Mouse (Mus musculus) testis, adult 2 months (tissue): ENCODE measurements around the gene Cep112. TPM values are rescaled to one million over a fixed set of nuclear protein-coding genes. Genes with fewer than 3 reads are reported as not detected.

ENCODE experiments used
- H3K27ac ChIP-seq: fragments of 200-500 bp; 2 replicates; pipeline ENCODE4 v1.5.1; 2012; ENCODE audit warnings: low read depth, low read length; ENCODE audit not compliant: control insufficient read depth, insufficient read depth
- H3K27me3 ChIP-seq: fragments of 200-500 bp; 2 replicates; pipeline ENCODE4 v1.6.1; 2012; ENCODE audit warnings: mild to moderate bottlenecking, low read length, moderate library complexity; ENCODE audit not compliant: control insufficient read depth, insufficient read depth
- H3K36me3 ChIP-seq: fragments of 200-500 bp; 2 replicates; pipeline ENCODE4 v1.6.1; 2012; ENCODE audit warnings: mild to moderate bottlenecking, low read length; ENCODE audit not compliant: control insufficient read depth, insufficient read depth
- H3K4me1 ChIP-seq: fragments of 200-500 bp; 2 replicates; pipeline ENCODE4 v1.6.1; 2012; ENCODE audit warnings: low read length; ENCODE audit not compliant: control insufficient read depth, insufficient read depth
- H3K4me3 ChIP-seq: fragments of 200-500 bp; 2 replicates; pipeline ENCODE4 v1.5.1; 2012; ENCODE audit warnings: low read depth, mild to moderate bottlenecking, low read length, moderate library complexity, mixed read lengths; ENCODE audit not compliant: control insufficient read depth
- CTCF ChIP-seq: fragments of 200-500 bp; IDR thresholded peaks from 2 replicates; pipeline ENCODE4 v1.5.1; 2012; ENCODE audit warnings: low read depth, mild to moderate bottlenecking, inconsistent platforms, low read length, moderate library complexity; ENCODE audit not compliant: control insufficient read depth, insufficient read depth, insufficient replicate concordance
- POLR2A ChIP-seq: fragments of 200-500 bp; IDR thresholded peaks from 2 replicates; pipeline ENCODE4 v1.6.1; 2012; ENCODE audit warnings: low read depth, mild to moderate bottlenecking, inconsistent platforms, low read length, moderate library complexity; ENCODE audit not compliant: control insufficient read depth
- polyA plus RNA-seq: library from polyadenylated mRNA; depleted of rRNA; stranded (reverse); fragments of >200 nt; gene quantifications from 2 replicates; pipeline ENCODE4 v1.2.3, GENCODE M21; 2012

The Cep112 gene
- polyA plus RNA-seq, 1 experiment, result 127 TPM

- no peak overlapping the region for H3K4me3 ChIP-seq
- no peaks in the 10 kb centered on the region for H3K36me3 ChIP-seq
- no peaks in the 10 kb centered on the region for H3K4me1 ChIP-seq
- no peak overlapping the region for H3K27ac ChIP-seq
- TF ChIP-seq CTCF (no peak), POLR2A (no peak)
- no peaks in the 10 kb centered on the region for H3K27me3 ChIP-seq
These were observed 396.8 kb downstream of the Cep112 start for GRCm38 (mm10) chr11:108821771-108822170.

- H3K27me3 ChIP-seq, result no peaks in the 10 kb centered on the region
- H3K27ac ChIP-seq, result no peak overlapping the region
These were observed 397.3 kb downstream of the Cep112 start for GRCm38 (mm10) chr11:108822257-108822656.

GRCm38 (mm10) chr11:108827321-108827720, 402.3 kb downstream of the Cep112 start:
- H3K27ac ChIP-seq, result no peak overlapping the region
- TF ChIP-seq CTCF, result no peak
- TF ChIP-seq POLR2A, result no peak
- no peaks in the 10 kb centered on the region for H3K4me1 ChIP-seq
- no peaks in the 10 kb centered on the region for H3K36me3 ChIP-seq
- no peaks in the 10 kb centered on the region for H3K27me3 ChIP-seq
- H3K4me3 ChIP-seq, result no peak overlapping the region

More at GRCm38 (mm10) chr11:108822257-108822656, 397.3 kb downstream of the Cep112 start:
- H3K4me1 ChIP-seq, result no peaks in the 10 kb centered on the region
- H3K4me3 ChIP-seq, result no peak overlapping the region
- TF ChIP-seq CTCF, result no peak
- no peak for TF ChIP-seq POLR2A
- H3K36me3 ChIP-seq, result no peaks in the 10 kb centered on the region

- Histone ChIP-seq H3K27me3 (no peaks in the 10 kb centered on the region), H3K36me3 (no peaks in the 10 kb centered on the region), H3K4me1 (no peaks in the 10 kb centered on the region), H3K4me3 (no peak overlapping the region), H3K27ac (no peak overlapping the region)
- TF ChIP-seq CTCF, result no peak
- TF ChIP-seq POLR2A, result no peak
These were observed 403.5 kb downstream of the Cep112 start for GRCm38 (mm10) chr11:108828374-108829025.

- no peak for TF ChIP-seq CTCF
- H3K4me3 ChIP-seq, result no peak overlapping the region
- no peaks in the 10 kb centered on the region for H3K4me1 ChIP-seq
- no peaks in the 10 kb centered on the region for H3K36me3 ChIP-seq
- H3K27ac ChIP-seq, result no peak overlapping the region
- no peaks in the 10 kb centered on the region for H3K27me3 ChIP-seq
These were observed 411.7 kb downstream of the Cep112 start for GRCm38 (mm10) chr11:108836706-108837105.

- Histone ChIP-seq H3K4me3 (no peak overlapping the region), H3K36me3 (no peaks in the 10 kb centered on the region), H3K27ac (no peak overlapping the region), H3K27me3 (no peaks in the 10 kb centered on the region), H3K4me1 (no peaks in the 10 kb centered on the region)
- TF ChIP-seq POLR2A (no peak), CTCF (no peak)
These were observed 415.2 kb downstream of the Cep112 start for GRCm38 (mm10) chr11:108840195-108840594.

- Histone ChIP-seq H3K4me3 (no peak overlapping the region), H3K4me1 (no peaks in the 10 kb centered on the region), H3K36me3 (no peaks in the 10 kb centered on the region), H3K27ac (no peak overlapping the region), H3K27me3 (no peaks in the 10 kb centered on the region)
- TF ChIP-seq CTCF, result no peak
- TF ChIP-seq POLR2A, result no peak
These were observed 417.8 kb downstream of the Cep112 start for GRCm38 (mm10) chr11:108842765-108843164.

- H3K4me3 ChIP-seq, result no peak overlapping the region
- no peak overlapping the region for H3K27ac ChIP-seq
- H3K4me1 ChIP-seq, result no peaks in the 10 kb centered on the region
- no peaks in the 10 kb centered on the region for H3K27me3 ChIP-seq
- TF ChIP-seq POLR2A (no peak), CTCF (no peak)
- H3K36me3 ChIP-seq, result no peaks in the 10 kb centered on the region
These were observed 421.0 kb downstream of the Cep112 start for GRCm38 (mm10) chr11:108845971-108846370.
